Mouse (Mus musculus) c-Kit-positive CD71-positive TER-119-negative erythroid progenitor cells, embryonic 14.5 days (primary cell): ENCODE measurements around the gene Tigd4.
"Not testable (repeated sequence)": the region's sequence is repeated elsewhere in the genome, so short reads cannot be mapped to it uniquely, and the experiment has no call there.

Experiments used
- DNase-seq: peaks from one replicate; pipeline ENCODE4 v3.0.0-alpha.2; 2013; ENCODE audit warnings: low read depth

The Tigd4 gene

GRCm38 (mm10) chr3:84593274-84593673 lies at the start of gene Tigd4:
Gene Tigd4 (plus strand): TSS chr3:84593574.
- no peak for DNase-seq

GRCm38 (mm10) chr3:84547177-84547576 lies 46.2 kb upstream of the Tigd4 start:
- DNase-seq, result no peak

- DNase-seq, result no peak
Measured at GRCm38 (mm10) chr3:84555780-84556179, 37.6 kb upstream of the Tigd4 start.

- no peak for DNase-seq
Measured at GRCm38 (mm10) chr3:84558301-84558700, 35.1 kb upstream of the Tigd4 start.

GRCm38 (mm10) chr3:84562911-84563310 lies 30.5 kb upstream of the Tigd4 start:
- not testable (repeated sequence) for DNase-seq

GRCm38 (mm10) chr3:84563415-84563814 lies 30.0 kb upstream of the Tigd4 start:
- DNase-seq, result no peak

GRCm38 (mm10) chr3:84568540-84568939 lies 24.8 kb upstream of the Tigd4 start:
- DNase-seq, result no peak

GRCm38 (mm10) chr3:84569587-84569986 lies 23.8 kb upstream of the Tigd4 start:
- no peak for DNase-seq

- DNase-seq, result no peak
Measured at GRCm38 (mm10) chr3:84570501-84570900, 22.9 kb upstream of the Tigd4 start.

- DNase-seq, result no peak
Measured at GRCm38 (mm10) chr3:84580716-84581115, 12.7 kb upstream of the Tigd4 start.

- no peak for DNase-seq
Measured at GRCm38 (mm10) chr3:84581696-84582022, 11.7 kb upstream of the Tigd4 start.

- DNase-seq, result peak; percentile 83
Measured at GRCm38 (mm10) chr3:84582023-84582912, 11.1 kb upstream of the Tigd4 start, which contains the start of gene Arfip1. Gene Arfip1 (minus strand): TSS chr3:84582625.

GRCm38 (mm10) chr3:84582913-84583276 lies 10.5 kb upstream of the Tigd4 start:
- no peak for DNase-seq

GRCm38 (mm10) chr3:84586736-84587135 lies 6.6 kb upstream of the Tigd4 start:
- DNase-seq, result no peak

GRCm38 (mm10) chr3:84594894-84595676 lies 1.7 kb downstream of the Tigd4 start:
- no peak for DNase-seq

GRCm38 (mm10) chr3:84595677-84596234 lies 2.4 kb downstream of the Tigd4 start:
- DNase-seq, result no peak

- no peak for DNase-seq
Measured at GRCm38 (mm10) chr3:84597996-84598734, 4.8 kb downstream of the Tigd4 start.

GRCm38 (mm10) chr3:84598756-84599155 lies 5.4 kb downstream of the Tigd4 start:
- DNase-seq, result no peak

- DNase-seq, result no peak
Measured at GRCm38 (mm10) chr3:84601870-84602495, 8.6 kb downstream of the Tigd4 start.

- DNase-seq, result no peak
Measured at GRCm38 (mm10) chr3:84602759-84603158, 9.4 kb downstream of the Tigd4 start.

GRCm38 (mm10) chr3:84603212-84603611 lies 9.8 kb downstream of the Tigd4 start:
- DNase-seq, result no peak
